Mouse (Mus musculus) limb, embryonic 15.5 days (tissue): ENCODE results near the gene Fgfr2. TPM values are rescaled to one million over a fixed set of nuclear protein-coding genes. Genes with fewer than 3 reads are reported as not detected.

ENCODE experiments used
- ATAC-seq: fragments of 200-750 bp; cut with Nextera tagmentation; 2 replicates; pipeline ENCODE4 v1.8.0; 2017; ENCODE audit warnings: low read depth, moderate TSS enrichment; ENCODE audit not compliant: insufficient number of reproducible peaks, low FRiP score, low TSS enrichment
- H3K27ac ChIP-seq: fragments of 300-500 bp; sonication (generic); 2 replicates; pipeline ENCODE4 v1.5.1; 2015; ENCODE audit warnings: moderate library complexity, mild to moderate bottlenecking, inconsistent platforms
- H3K27me3 ChIP-seq: fragments of 300-500 bp; sonication (generic); 2 replicates; pipeline ENCODE4 v1.6.1; 2015; ENCODE audit warnings: inconsistent platforms
- H3K36me3 ChIP-seq: fragments of 300-500 bp; sonication (generic); 2 replicates; pipeline ENCODE4 v1.6.1; 2015; ENCODE audit warnings: inconsistent platforms
- H3K4me1 ChIP-seq: fragments of 300-500 bp; sonication (generic); 2 replicates; pipeline ENCODE4 v1.6.1; 2015; ENCODE audit warnings: inconsistent platforms
- H3K4me2 ChIP-seq: fragments of 300-500 bp; sonication (generic); 2 replicates; pipeline ENCODE4 v1.6.1; 2015; ENCODE audit warnings: mild to moderate bottlenecking, inconsistent platforms
- H3K4me3 ChIP-seq: fragments of 300-500 bp; sonication (generic); 2 replicates; pipeline ENCODE4 v1.5.1; 2015; ENCODE audit warnings: mild to moderate bottlenecking, inconsistent platforms
- H3K9ac ChIP-seq: fragments of 300-500 bp; sonication (generic); 2 replicates; pipeline ENCODE4 v1.6.1; 2015; ENCODE audit warnings: inconsistent platforms
- H3K9me3 ChIP-seq: fragments of 300-500 bp; sonication (generic); 2 replicates; pipeline ENCODE4 v1.6.1; 2016; ENCODE audit warnings: inconsistent platforms
- WGBS: fragments of 180-500 bp; shearing (Covaris S2); methylation state at CpG from one replicate; pipeline ENCODE4 v1.1.7; 2015; 5-methylcytosine and 5-hydroxymethylcytosine counted together
- polyA plus RNA-seq: library from polyadenylated mRNA; unstranded; fragments of >200 nt; fragmentation: Nextera tagmentation; extraction: Ambion mirVana; gene quantifications from 2 replicates; pipeline ENCODE4 v1.2.1, GENCODE M21; 2015

Gene Fgfr2
- polyA plus RNA-seq, 1 experiment from 2014 or later = 101 TPM

DNA sequence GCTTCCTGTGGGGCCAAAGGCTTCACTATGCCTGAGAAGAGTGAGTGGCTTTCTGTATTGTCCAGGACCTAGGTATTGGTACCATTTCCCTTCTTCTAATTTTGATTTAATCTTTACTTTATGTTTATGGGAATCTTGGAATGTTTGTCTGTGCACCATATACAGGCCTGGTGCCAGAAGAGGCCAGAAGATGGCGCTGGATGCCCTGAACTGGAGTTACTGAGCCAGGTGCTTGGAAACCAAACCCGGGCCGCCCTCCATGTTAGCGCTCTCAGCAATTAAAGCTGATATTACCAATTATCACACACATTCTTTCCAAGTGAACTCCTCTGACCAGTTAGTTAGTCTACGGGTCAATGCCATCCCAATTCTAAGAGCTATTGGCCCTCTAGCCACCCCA, 68.7 kb downstream of the Fgfr2 start:
- Histone ChIP-seq H3K36me3 (no peaks in the 10 kb centered on the region; the same call in 1 of the 2 replicates), H3K4me1 (peaks cover 12% of the 10 kb centered on the region; the same call in 1 of the 2 replicates), H3K9me3 (no peaks in the 10 kb centered on the region), H3K4me2 (no peak overlapping the region), H3K4me3 (no peak overlapping the region), H3K9ac (no peak overlapping the region), H3K27me3 (no peaks in the 10 kb centered on the region), H3K27ac (no peak overlapping the region)
- ATAC-seq = no peak
- 96% methylated on average over 5 of the region's 5 CpGs for WGBS

DNA sequence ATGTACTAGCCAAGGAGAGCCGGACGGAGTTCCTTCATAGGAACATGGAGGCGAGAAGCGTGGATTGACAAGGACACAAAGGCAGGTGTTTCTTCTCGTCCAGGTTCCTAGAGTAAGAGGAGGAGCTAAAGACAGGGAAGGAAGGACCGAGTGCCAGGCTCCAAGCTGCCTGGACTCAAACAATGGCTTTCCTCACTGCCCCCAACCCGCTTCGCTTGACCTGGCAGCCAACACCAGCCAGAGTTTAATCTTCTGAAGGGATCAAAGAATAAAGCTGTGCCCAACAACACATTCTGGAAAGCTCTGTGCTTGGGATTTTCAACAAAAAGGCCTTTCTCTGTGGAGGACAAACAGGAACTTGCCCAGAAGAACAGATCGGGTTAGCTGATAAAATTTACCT, 69.4 kb downstream of the Fgfr2 start:
- Histone ChIP-seq H3K36me3 (no peaks in the 10 kb centered on the region; the same call in 1 of the 2 replicates), H3K27me3 (no peaks in the 10 kb centered on the region), H3K9ac (no peak overlapping the region), H3K4me3 (no peak overlapping the region), H3K4me1 (peaks cover 9% of the 10 kb centered on the region; the same call in 1 of the 2 replicates), H3K27ac (no peak overlapping the region), H3K4me2 (no peak overlapping the region), H3K9me3 (no peaks in the 10 kb centered on the region)
- no peak for ATAC-seq
- 87% methylated on average over 9 of the region's 9 CpGs for WGBS

- Histone ChIP-seq H3K9me3 (no peaks in the 10 kb centered on the region), H3K4me3 (no peak overlapping the region), H3K9ac (no peak overlapping the region), H3K27me3 (no peaks in the 10 kb centered on the region), H3K36me3 (no peaks in the 10 kb centered on the region; the same call in 1 of the 2 replicates), H3K27ac (peak overlapping the region; percentile 44; the same call in 1 of the 2 replicates), H3K4me1 (peaks cover 13% of the 10 kb centered on the region; the same call in 1 of the 2 replicates), H3K4me2 (no peak overlapping the region)
- ATAC-seq = no peak
- WGBS = 72% methylated on average over 8 of the region's 8 CpGs
Observed at GRCm38 (mm10) chr7:133052819-133053218, 70.3 kb downstream of the Fgfr2 start.

DNA sequence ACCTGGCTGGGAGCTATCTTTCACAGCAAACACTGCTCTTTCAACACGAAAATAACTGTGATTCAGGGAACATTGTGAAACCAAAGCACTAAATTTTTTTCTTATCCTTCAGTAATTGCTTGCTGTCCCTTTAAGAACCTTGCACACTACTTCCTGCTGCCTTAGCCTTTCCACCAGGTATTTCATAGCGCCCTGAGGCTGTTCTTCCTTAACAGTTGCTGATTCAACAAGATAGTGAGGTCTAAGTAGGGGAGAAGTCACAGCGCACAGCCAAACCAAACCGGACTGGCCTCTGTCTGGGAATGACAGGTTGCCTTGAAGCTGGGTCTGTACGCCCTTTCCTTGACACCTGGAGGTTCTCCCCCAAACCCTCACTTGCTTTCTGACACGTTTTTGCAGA, 72.5 kb downstream of the Fgfr2 start:
- H3K4me1 ChIP-seq = peaks cover 17% of the 10 kb centered on the region
- H3K9ac ChIP-seq = no peak overlapping the region
- no peaks in the 10 kb centered on the region for H3K27me3 ChIP-seq
- no peak overlapping the region for H3K4me3 ChIP-seq
- H3K36me3 ChIP-seq = no peaks in the 10 kb centered on the region
- no peak overlapping the region for H3K4me2 ChIP-seq
- no peak overlapping the region for H3K27ac ChIP-seq
- ATAC-seq = no peak
- WGBS = 64% methylated on average over 6 of the region's 6 CpGs
- H3K9me3 ChIP-seq = no peaks in the 10 kb centered on the region

DNA sequence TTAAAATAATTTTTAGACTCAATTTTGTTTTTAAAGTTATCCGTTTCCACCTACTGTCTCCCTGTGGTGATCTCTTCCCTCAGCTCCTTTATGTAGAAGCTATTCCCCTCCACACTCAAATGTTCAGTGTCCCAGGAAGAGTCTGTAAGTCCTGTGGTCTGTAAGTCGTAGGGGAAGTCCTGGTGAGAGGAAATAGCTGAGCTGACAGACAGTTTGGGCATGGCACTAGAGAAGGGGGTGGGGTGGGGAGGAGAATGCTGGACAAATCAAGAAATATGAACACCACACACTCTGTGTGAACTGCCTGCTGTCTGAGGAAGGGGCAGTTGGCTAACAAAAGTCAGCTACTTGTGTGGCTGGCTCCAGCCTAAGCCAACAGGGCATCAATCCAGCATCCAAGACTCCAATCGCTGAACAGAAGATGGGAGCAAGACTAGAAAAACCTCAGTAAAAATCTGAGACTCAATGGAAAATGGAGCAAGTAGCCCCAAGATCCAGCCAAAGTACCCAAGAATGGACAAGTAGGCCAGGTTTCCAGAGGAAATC, 75.0 kb downstream of the Fgfr2 start:
- Histone ChIP-seq H3K9me3 (no peaks in the 10 kb centered on the region), H3K4me3 (no peak overlapping the region), H3K27me3 (no peaks in the 10 kb centered on the region), H3K9ac (no peak overlapping the region), H3K36me3 (no peaks in the 10 kb centered on the region), H3K4me1 (peaks cover 30% of the 10 kb centered on the region), H3K4me2 (no peak overlapping the region), H3K27ac (no peak overlapping the region)
- WGBS = 64% methylated on average over 3 of the region's 3 CpGs
- no peak for ATAC-seq

DNA sequence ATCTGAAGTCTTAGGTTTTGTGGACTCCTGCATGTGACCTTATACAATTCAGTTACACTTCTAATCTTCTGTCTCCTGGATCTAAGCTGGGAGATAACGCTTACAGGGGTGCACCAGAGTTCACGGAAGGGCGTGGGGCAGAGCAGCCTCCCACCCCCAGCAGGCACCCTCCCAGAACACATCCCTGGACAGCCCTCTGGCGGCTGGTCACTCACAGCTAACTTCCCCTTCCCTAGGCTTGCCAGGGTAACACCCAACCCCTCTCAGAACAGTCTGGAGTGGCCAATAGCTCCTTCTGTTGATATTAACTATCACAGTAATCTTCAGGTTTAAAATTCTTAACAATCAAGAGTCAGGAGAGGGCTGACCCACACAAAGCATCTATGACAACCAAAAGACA, 75.9 kb downstream of the Fgfr2 start:
- H3K36me3 ChIP-seq = no peaks in the 10 kb centered on the region
- H3K27ac ChIP-seq = no peak overlapping the region
- H3K9me3 ChIP-seq = no peaks in the 10 kb centered on the region
- H3K9ac ChIP-seq = no peak overlapping the region
- H3K27me3 ChIP-seq = no peaks in the 10 kb centered on the region
- no peak overlapping the region for H3K4me3 ChIP-seq
- WGBS = 86% methylated on average over 4 of the region's 4 CpGs
- H3K4me1 ChIP-seq = peaks cover 29% of the 10 kb centered on the region
- ATAC-seq = no peak
- H3K4me2 ChIP-seq = no peak overlapping the region

DNA sequence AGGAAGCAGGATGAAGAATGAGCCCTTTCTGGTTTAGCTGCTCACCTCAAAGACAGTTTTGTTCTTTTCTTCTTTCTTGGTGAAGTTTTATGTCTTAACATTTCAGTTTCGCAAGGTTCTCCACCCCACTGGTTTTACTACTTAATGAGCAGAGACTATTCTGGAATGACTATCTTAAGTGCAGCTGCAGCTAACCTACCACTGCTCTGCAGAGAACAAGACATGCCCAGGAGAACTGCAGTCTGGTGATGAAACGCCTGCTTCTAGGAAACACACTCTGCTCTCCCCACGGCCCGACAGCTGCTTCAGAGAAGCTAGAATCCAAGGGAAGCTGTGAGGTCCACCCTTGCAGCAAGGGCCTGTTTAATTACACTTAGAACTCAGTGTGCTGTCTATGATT, 78.4 kb downstream of the Fgfr2 start:
- Histone ChIP-seq H3K4me2 (no peak overlapping the region), H3K27ac (peak overlapping the region; percentile 54; the same call in 1 of the 2 replicates)
- 26% methylated on average over 4 of the region's 4 CpGs for WGBS

GRCm38 (mm10) chr7:133041784-133042183, 81.4 kb downstream of the Fgfr2 start:
- Histone ChIP-seq H3K27me3 (no peaks in the 10 kb centered on the region), H3K36me3 (no peaks in the 10 kb centered on the region), H3K9me3 (no peaks in the 10 kb centered on the region), H3K4me1 (peaks cover 45% of the 10 kb centered on the region), H3K9ac (no peak overlapping the region), H3K27ac (no peak overlapping the region), H3K4me3 (no peak overlapping the region), H3K4me2 (no peak overlapping the region)
- 62% methylated on average over 3 of the region's 3 CpGs for WGBS
- no peak for ATAC-seq

More for the DNA sequence above, 78.4 kb downstream of the Fgfr2 start:
- Histone ChIP-seq H3K4me3 (no peak overlapping the region), H3K27me3 (no peaks in the 10 kb centered on the region), H3K36me3 (no peaks in the 10 kb centered on the region), H3K9me3 (no peaks in the 10 kb centered on the region), H3K4me1 (peaks cover 36% of the 10 kb centered on the region), H3K9ac (no peak overlapping the region)
- ATAC-seq = no peak

GRCm38 (mm10) chr7:133040688-133041345, 82.3 kb downstream of the Fgfr2 start:
- no peaks in the 10 kb centered on the region for H3K27me3 ChIP-seq
- peaks cover 53% of the 10 kb centered on the region for H3K4me1 ChIP-seq
- H3K9me3 ChIP-seq = no peaks in the 10 kb centered on the region
- no peak overlapping the region for H3K9ac ChIP-seq
- no peak overlapping the region for H3K4me2 ChIP-seq
- WGBS = 59% methylated on average over 3 of the region's 3 CpGs
- no peak for ATAC-seq
- H3K27ac ChIP-seq = no peak overlapping the region
- H3K4me3 ChIP-seq = no peak overlapping the region
- no peaks in the 10 kb centered on the region for H3K36me3 ChIP-seq

- WGBS = 79% methylated on average over 3 of the region's 3 CpGs
- Histone ChIP-seq H3K9ac (no peak overlapping the region), H3K9me3 (no peaks in the 10 kb centered on the region), H3K27ac (no peak overlapping the region), H3K4me1 (peaks cover 46% of the 10 kb centered on the region), H3K4me3 (no peak overlapping the region), H3K27me3 (no peaks in the 10 kb centered on the region), H3K36me3 (no peaks in the 10 kb centered on the region), H3K4me2 (no peak overlapping the region)
- ATAC-seq = no peak
Observed at GRCm38 (mm10) chr7:133039556-133040255, 83.4 kb downstream of the Fgfr2 start.

DNA sequence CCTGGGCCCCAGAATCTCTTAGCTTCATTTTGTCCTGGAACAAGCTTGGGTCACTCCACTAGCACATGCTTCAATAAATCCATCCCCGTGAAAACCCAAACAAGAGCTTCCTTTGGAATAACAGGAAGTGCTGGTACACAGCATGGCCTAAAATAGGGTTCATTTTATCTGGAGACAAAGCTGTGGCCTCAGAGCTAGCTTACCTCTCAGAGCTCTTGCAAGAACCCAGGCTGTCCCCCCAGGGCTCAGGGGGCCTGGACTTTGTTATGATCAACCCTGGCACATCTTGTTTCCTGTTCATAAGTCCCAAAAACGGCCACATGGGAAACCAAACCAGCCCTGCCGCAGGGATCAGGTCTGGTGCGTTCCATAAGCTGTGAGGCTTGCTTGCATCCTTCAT, 85.5 kb downstream of the Fgfr2 start:
- no peaks in the 10 kb centered on the region for H3K27me3 ChIP-seq
- no peak for ATAC-seq
- no peak overlapping the region for H3K9ac ChIP-seq
- no peaks in the 10 kb centered on the region for H3K36me3 ChIP-seq
- H3K27ac ChIP-seq = no peak overlapping the region
- H3K4me2 ChIP-seq = no peak overlapping the region
- H3K4me1 ChIP-seq = peaks cover 54% of the 10 kb centered on the region
- H3K9me3 ChIP-seq = no peaks in the 10 kb centered on the region
- H3K4me3 ChIP-seq = no peak overlapping the region
- WGBS = 23% methylated on average over 4 of the region's 4 CpGs

DNA sequence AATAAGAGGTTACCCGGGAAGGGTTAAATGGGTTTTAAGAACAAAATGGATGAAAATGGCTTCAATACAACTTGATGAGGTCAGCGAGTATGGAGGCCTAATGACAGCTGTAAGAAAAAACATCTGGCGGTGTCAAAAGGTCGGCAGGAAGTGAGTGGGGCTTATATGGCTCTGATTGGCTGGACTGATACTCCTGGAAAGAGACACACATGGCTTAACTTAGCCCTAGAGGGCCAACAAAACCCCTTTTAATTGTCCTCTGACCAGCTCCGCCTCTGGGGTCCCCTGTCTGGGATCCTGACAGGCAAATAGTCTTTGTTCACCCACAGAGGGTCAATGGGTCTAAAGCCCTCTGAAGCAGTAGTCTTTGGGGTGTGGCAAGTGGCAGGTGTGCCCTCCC, 85.9 kb downstream of the Fgfr2 start:
- no peak overlapping the region for H3K9ac ChIP-seq
- H3K27ac ChIP-seq = no peak overlapping the region
- H3K4me2 ChIP-seq = no peak overlapping the region
- H3K36me3 ChIP-seq = no peaks in the 10 kb centered on the region
- no peak overlapping the region for H3K4me3 ChIP-seq
- H3K9me3 ChIP-seq = no peaks in the 10 kb centered on the region
- H3K4me1 ChIP-seq = peaks cover 55% of the 10 kb centered on the region
- H3K27me3 ChIP-seq = no peaks in the 10 kb centered on the region
- no peak for ATAC-seq
- 29% methylated on average over 5 of the region's 5 CpGs for WGBS
